Mouse (Mus musculus): Measurements from ENCODE around the gene Txn1. TPM values are rescaled to one million over a fixed set of nuclear protein-coding genes. Genes with fewer than 3 reads are reported as not detected.

The Txn1 gene
- polyA plus RNA-seq, 1 experiment from 2014 or later, result 393 TPM

DNA sequence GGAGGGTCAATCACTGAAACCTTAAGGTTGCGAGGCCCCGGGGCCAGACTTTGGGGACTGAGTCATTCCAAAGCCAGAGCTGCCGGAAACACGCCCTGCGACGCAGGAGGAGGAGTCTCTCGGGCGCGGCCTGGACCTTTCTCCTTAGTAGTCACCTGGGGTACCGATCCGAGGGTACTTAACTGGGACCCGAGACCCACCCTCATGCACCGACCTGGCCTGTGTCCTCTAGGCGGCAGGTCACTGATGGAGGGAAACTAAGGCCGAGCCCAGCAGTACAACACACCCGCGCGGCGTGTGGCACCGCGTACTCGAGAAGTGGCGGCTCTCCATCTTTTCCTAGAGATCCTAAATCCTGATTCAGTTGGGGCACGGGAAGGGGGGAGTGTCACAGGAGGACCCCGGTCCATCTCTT, 660 bp downstream of the Txn1 start:
- peak; percentile 28 for TF ChIP-seq CTCF (IDR thresholded peaks at IDR 0.05)
- no peak for TF ChIP-seq EP300 (IDR thresholded peaks at IDR 0.05)
- Histone ChIP-seq H3K36me3 (ENCODE audit: insufficient read depth, low read length) (peaks cover 13% of the 10 kb centered on the region; the same call in 1 of the 2 replicates), H3K9ac (replicated peaks; ENCODE audit: low read depth) (peak overlapping the region; percentile 72), H3K4me3 (ENCODE audit: low read depth, low read length) (peak overlapping the region; percentile 86), H3K4me1 (ENCODE audit: insufficient read depth, low read depth, low read length) (peaks cover 13% of the 10 kb centered on the region; the same call in 1 of the 2 replicates), H3K27me3 (replicated peaks; ENCODE audit: insufficient read depth, low read length) (no peaks in the 10 kb centered on the region), H3K9me3 (ENCODE audit: low read length) (no peaks in the 10 kb centered on the region), H3K4me2 (replicated peaks; ENCODE audit: low read depth, low read length) (peak overlapping the region; percentile 75), H3K27ac (ENCODE audit: low read length) (peak overlapping the region; percentile 97)
- WGBS, result under 1% methylated on average over 25 of the region's 25 CpGs
- peak; percentile 6; the same call in 1 of the 2 replicates for ATAC-seq
- DNase-seq (ENCODE audit: low spot score), result peak; percentile 84

DNA sequence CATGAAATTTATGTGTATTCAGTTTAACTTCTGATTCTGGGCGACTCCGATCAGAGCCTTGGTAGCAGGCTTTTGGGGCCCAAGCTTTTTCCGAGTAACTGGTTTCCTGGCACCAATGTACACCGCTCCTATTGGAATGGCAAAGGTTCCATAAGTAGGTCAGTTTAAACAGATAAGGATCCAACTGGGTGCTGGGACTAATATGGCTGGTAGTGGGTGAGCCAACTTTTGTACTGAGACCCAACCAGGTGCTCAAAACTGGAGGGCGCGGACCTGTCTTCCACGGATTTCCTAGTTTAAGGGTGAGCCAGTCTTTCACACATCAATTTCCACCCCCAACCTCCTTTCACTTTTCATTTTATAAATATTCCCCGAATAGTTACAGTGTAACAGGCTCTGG, 1.2 kb downstream of the Txn1 start:
- TF ChIP-seq EP300 (IDR thresholded peaks at IDR 0.05) (no peak), CTCF (IDR thresholded peaks at IDR 0.05) (no peak)
- Histone ChIP-seq H3K4me2 (replicated peaks; ENCODE audit: low read depth, low read length) (peak overlapping the region; percentile 75), H3K27ac (ENCODE audit: low read length) (peak overlapping the region; percentile 97), H3K9ac (replicated peaks; ENCODE audit: low read depth) (peak overlapping the region; percentile 72), H3K4me1 (ENCODE audit: insufficient read depth, low read depth, low read length) (peaks cover 13% of the 10 kb centered on the region; the same call in 1 of the 2 replicates), H3K9me3 (ENCODE audit: low read length) (no peaks in the 10 kb centered on the region), H3K4me3 (ENCODE audit: low read depth, low read length) (peak overlapping the region; percentile 86), H3K27me3 (replicated peaks; ENCODE audit: insufficient read depth, low read length) (no peaks in the 10 kb centered on the region), H3K36me3 (ENCODE audit: insufficient read depth, low read length) (peaks cover 15% of the 10 kb centered on the region; the same call in 1 of the 2 replicates)
- WGBS, result 60% methylated on average over 8 of the region's 8 CpGs
- no peak for ATAC-seq
- no peak for DNase-seq (ENCODE audit: low spot score)

GRCm38 (mm10) chr4:57954580-57954979, 1.6 kb downstream of the Txn1 start:
- ATAC-seq (no peak), DNase-seq (ENCODE audit: low spot score) (peak; percentile 25)
- H3K4me2 ChIP-seq (replicated peaks; ENCODE audit: low read depth, low read length), result peak overlapping the region; percentile 75
- 57% methylated on average over 6 of the region's 6 CpGs for WGBS
- H3K4me3 ChIP-seq (ENCODE audit: low read depth, low read length), result peak overlapping the region; percentile 86
- H3K9me3 ChIP-seq (ENCODE audit: low read length), result no peaks in the 10 kb centered on the region
- TF ChIP-seq EP300 (IDR thresholded peaks at IDR 0.05) (no peak), CTCF (IDR thresholded peaks at IDR 0.05) (no peak)
- H3K27me3 ChIP-seq (replicated peaks; ENCODE audit: insufficient read depth, low read length), result no peaks in the 10 kb centered on the region
- H3K4me1 ChIP-seq (ENCODE audit: insufficient read depth, low read depth, low read length), result peaks cover 13% of the 10 kb centered on the region; the same call in 1 of the 2 replicates
- peaks cover 15% of the 10 kb centered on the region; the same call in 1 of the 2 replicates for H3K36me3 ChIP-seq (ENCODE audit: insufficient read depth, low read length)
- peak overlapping the region; percentile 97 for H3K27ac ChIP-seq (ENCODE audit: low read length)
- H3K9ac ChIP-seq (replicated peaks; ENCODE audit: low read depth), result 0 out of 2 replicates have a peak overlapping the region, but pooled peaks have one; percentile 72

DNA sequence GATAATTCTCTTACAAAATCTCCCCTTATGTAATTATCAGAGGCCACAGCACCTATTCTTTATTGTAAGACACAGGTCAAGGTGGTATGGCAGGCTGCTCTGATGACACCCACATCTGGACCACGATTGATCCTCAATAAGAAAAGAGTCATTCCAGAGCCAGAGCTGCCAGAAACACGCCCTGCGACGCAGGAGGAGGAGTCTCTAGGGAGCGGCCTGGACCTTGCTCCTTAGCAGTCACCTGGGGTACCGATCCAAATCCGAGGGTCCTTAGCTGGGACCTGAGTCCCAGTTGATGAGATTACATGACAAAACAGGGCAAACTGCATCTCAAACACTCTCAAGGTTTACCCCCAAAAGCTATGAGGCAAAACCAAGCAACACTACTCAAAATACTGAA, 2.4 kb downstream of the Txn1 start:
- H3K4me2 ChIP-seq (replicated peaks; ENCODE audit: low read depth, low read length), result peak overlapping the region; percentile 75; the same call in 1 of the 2 replicates

GRCm38 (mm10) chr4:57952891-57953290, 3.3 kb downstream of the Txn1 start:
- Histone ChIP-seq H3K27me3 (replicated peaks; ENCODE audit: insufficient read depth, low read length) (no peaks in the 10 kb centered on the region), H3K27ac (ENCODE audit: low read length) (no peak overlapping the region), H3K4me1 (ENCODE audit: insufficient read depth, low read depth, low read length) (peaks cover 13% of the 10 kb centered on the region; the same call in 1 of the 2 replicates), H3K9me3 (ENCODE audit: low read length) (no peaks in the 10 kb centered on the region), H3K4me3 (ENCODE audit: low read depth, low read length) (no peak overlapping the region), H3K9ac (replicated peaks; ENCODE audit: low read depth) (no peak overlapping the region), H3K36me3 (ENCODE audit: insufficient read depth, low read length) (peaks cover 21% of the 10 kb centered on the region; the same call in 1 of the 2 replicates), H3K4me2 (replicated peaks; ENCODE audit: low read depth, low read length) (no peak overlapping the region)
- ATAC-seq (no peak), DNase-seq (ENCODE audit: low spot score) (no peak)
- TF ChIP-seq EP300 (IDR thresholded peaks at IDR 0.05) (no peak), CTCF (IDR thresholded peaks at IDR 0.05) (no peak)
- 67% methylated on average over 1 of the region's 1 CpGs for WGBS

More for the DNA sequence above, 2.4 kb downstream of the Txn1 start:
- DNase-seq (ENCODE audit: low spot score), result no peak
- no peak overlapping the region for H3K27ac ChIP-seq (ENCODE audit: low read length)
- no peak overlapping the region for H3K9ac ChIP-seq (replicated peaks; ENCODE audit: low read depth)
- ATAC-seq, result no peak
- no peak for TF ChIP-seq EP300 (IDR thresholded peaks at IDR 0.05)
- no peak for TF ChIP-seq CTCF (IDR thresholded peaks at IDR 0.05)
- no peaks in the 10 kb centered on the region for H3K9me3 ChIP-seq (ENCODE audit: low read length)
- H3K4me1 ChIP-seq (ENCODE audit: insufficient read depth, low read depth, low read length), result peaks cover 13% of the 10 kb centered on the region; the same call in 1 of the 2 replicates
- peaks cover 21% of the 10 kb centered on the region; the same call in 1 of the 2 replicates for H3K36me3 ChIP-seq (ENCODE audit: insufficient read depth, low read length)
- WGBS, result 92% methylated on average over 7 of the region's 7 CpGs
- H3K27me3 ChIP-seq (replicated peaks; ENCODE audit: insufficient read depth, low read length), result no peaks in the 10 kb centered on the region
- no peak overlapping the region for H3K4me3 ChIP-seq (ENCODE audit: low read depth, low read length)

- 85% methylated on average over 3 of the region's 3 CpGs for WGBS
- ATAC-seq (no peak), DNase-seq (ENCODE audit: low spot score) (no peak)
- no peaks in the 10 kb centered on the region for H3K9me3 ChIP-seq (ENCODE audit: low read length)
- H3K9ac ChIP-seq (replicated peaks; ENCODE audit: low read depth), result no peak overlapping the region
- H3K27ac ChIP-seq (ENCODE audit: low read length), result no peak overlapping the region
- peaks cover 21% of the 10 kb centered on the region; the same call in 1 of the 2 replicates for H3K36me3 ChIP-seq (ENCODE audit: insufficient read depth, low read length)
- no peak for TF ChIP-seq CTCF (IDR thresholded peaks at IDR 0.05)
- no peak for TF ChIP-seq EP300 (IDR thresholded peaks at IDR 0.05)
- no peak overlapping the region for H3K4me3 ChIP-seq (ENCODE audit: low read depth, low read length)
- peaks cover 11% of the 10 kb centered on the region; the same call in 1 of the 2 replicates for H3K4me1 ChIP-seq (ENCODE audit: insufficient read depth, low read depth, low read length)
- no peak overlapping the region for H3K4me2 ChIP-seq (replicated peaks; ENCODE audit: low read depth, low read length)
- no peaks in the 10 kb centered on the region for H3K27me3 ChIP-seq (replicated peaks; ENCODE audit: insufficient read depth, low read length)
Measured at GRCm38 (mm10) chr4:57952416-57952815, 3.8 kb downstream of the Txn1 start.
